Mouse (Mus musculus) lung, postnatal 10 days (tissue): ENCODE data around the gene Ccdc182.

Experiments used
- DNase-seq: peaks from one replicate; pipeline ENCODE4 v3.0.0; 2021

Gene Ccdc182

DNA sequence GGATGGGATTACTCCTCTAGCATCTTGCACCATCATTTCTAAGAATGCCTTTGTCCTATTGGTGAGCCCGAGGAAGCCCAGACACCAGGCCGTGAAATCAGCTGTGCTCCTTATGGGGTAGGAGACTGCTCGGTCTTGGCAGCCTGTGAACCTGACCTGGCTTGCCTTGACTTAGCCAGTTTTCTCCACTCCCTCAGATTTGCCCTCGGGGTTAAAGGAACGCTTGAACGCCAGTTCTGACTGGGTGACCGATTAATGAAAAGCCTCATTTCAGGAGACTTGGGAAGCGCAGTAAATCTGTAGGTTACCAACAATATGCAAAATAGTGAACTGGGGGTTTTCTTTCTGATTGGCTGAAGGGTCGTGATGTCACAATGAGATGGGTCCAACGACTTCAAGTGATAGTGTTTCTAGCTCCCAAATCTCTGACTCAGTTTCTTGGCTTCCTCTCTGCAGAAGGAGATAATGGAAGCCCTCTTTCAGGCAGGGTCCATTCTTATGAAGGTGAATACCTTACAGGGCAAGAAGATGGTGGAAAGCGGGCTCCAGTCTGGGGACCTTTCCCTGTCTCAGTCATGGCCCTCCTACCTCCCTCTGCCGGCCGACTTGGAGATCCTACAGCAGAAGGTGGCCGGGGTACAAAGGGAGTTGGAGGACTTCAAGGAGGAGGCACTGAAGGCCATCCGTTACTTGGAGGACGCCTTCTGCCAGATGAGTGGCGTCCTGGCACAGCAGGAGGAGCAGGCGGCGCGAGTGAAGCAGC lies at the start of gene Ccdc182:
Ccdc182 (plus strand) TSS at position 428 of the 763 bp plus-strand sequence.
- no peak for DNase-seq

DNA sequence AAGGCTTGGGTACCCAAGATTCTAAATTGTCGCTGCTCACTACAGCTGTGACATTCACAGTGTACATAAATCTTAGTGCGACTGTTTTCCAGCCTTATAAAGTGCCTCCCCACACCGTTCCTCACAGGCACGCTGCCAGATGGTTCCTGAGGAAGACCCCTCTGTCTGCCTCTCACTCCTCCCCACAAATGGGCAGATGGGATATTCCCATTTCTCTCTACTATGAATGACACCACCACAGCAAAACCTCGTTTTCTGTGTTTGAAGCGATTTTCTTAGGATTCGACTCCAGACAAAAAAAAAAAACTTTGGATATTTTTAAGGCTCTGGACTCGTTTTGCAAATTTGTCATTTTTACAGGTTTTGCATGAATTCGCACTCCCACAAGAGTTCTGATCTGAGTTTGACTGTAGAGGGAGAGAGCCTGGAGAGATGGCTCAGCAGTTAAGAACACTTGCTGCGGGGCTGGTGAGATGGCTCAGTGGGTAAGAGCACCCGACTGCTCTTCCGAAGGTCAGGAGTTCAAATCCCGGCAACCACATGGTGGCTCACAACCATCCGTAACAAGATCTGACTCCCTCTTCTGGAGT lies 48.2 kb upstream of the Ccdc182 start:
- no peak for DNase-seq

DNA sequence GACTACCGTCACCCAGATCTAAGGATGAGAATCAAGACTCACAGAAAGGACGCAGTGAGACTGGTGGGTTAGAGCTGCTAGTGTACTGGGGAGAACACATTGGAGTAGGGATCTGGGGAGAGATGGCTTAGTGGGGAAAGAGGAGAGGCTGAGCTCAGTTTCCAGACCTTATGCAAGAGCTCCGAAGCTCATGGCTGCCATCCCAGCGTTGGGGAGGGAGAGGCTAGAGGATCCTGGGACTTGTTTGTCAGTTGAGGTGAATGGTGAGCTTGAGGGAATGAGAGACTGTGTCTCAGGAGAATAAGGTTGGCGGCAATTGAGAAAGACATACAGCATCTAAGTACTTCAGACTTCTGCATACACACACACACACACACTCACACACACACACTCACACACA lies 45.2 kb upstream of the Ccdc182 start:
- DNase-seq: no peak

DNA sequence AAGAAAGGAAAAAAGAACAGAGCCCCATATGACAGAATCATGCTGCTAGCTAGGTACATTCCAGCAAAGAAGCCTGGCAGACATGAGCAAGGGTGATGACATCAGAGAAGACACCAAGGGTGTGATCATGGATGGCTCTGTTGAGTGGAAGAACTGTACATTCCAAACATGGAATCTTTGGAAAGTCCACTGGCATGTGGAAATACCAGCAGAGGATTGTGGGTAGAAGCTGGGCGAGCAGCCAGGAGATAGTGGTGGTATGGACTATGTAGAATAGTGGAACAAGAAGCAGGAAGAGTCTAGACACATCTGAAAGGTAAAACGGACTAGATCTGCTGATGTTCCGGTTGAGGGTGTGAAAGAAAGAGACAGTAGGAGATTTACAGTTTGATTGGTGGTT lies 43.3 kb upstream of the Ccdc182 start:
- DNase-seq: peak; percentile 18

DNA sequence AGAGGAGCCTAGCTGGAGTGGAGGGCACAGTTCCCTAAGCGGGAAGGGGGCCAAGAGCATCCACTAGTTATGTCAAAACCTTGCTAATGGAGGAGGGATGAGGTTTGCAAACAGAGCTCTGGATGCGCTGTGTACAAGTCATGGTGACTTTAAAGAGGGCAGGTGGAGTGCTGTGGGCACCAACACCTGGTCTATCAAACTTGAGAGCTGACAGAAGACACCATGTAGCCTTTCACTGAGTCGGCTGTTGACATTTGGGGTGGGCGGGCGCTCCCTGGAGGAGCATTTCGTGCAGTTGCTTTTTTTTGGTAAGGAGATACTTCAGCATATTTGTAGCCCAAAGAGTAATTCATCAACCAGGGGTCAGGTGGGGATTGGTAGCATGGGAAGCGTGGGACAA lies 42.6 kb upstream of the Ccdc182 start:
- DNase-seq: no peak

DNA sequence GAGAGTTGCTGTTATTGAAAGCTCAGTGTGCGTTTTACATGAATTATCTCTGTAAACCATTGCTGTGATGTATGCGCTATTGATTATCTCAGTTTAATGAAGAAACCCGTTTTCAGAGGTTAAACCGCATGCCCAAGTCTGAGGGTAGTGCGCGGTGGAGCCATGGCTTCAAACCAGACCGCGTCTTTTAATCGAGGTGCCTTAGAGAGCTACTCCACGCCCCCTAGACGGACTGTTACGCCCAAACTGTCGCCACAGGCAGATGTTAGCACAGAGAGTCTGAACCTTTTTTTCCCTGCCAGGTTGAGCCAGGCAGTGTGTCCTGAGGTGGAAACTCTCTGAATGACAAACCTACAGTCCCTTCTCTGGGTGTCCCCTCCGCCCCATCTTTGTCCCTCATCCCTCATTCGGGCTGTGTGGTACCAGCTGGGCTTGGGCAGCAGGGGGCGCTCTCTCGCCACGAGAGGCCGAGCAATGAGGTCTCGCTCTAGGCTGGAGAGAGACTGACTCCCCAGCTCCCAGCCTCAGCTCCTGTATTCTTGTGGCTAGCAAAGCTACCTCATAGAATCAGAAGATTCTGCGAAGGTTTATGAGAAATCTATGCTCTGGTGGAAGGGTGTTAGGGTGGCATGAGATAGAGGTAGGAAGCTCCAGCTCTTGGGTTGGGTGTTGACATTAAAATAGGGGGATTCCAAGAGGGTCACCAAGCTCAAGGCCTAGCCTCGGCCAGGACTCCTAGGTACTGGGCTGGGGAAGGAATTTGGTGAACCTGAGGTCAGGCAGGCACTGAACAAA lies 41.7 kb upstream of the Ccdc182 start:
- DNase-seq: peak; percentile 90

DNA sequence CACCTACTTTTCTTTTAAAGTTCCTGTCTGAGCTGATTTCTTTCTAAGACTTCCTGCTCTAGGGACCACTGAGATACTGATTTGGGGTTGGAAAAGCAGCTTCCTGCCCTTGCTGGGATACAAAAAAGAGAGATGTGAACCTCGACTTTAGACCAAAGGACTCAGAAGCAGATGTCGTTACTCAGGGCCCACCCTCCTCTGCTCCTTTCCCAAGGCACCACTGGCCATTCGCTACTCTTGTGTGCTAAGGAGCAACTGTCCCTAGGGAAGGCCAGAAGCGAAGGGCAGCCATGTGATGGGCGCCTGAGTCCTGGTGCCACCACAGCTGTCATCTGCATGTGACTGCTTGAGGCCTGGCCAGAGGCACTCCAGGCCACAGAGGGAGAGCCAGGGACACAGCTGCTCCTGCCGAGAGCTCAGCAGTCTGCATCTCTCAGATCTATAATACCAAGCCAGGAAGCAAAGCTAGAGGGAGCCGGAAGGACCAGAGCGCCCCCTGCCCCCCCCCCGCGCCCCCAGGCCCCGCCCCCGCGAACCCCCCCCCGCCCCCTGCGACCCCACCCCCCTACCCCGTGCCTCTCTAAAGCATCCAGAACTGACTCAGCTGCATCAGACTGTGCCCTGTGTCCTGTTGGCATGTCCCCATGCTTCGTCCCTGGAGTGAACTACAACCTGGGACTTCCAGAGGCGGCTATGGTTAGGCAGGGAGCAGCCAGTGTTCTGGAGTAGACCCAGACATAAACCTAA lies 40.9 kb upstream of the Ccdc182 start:
- DNase-seq: peak; percentile 28

DNA sequence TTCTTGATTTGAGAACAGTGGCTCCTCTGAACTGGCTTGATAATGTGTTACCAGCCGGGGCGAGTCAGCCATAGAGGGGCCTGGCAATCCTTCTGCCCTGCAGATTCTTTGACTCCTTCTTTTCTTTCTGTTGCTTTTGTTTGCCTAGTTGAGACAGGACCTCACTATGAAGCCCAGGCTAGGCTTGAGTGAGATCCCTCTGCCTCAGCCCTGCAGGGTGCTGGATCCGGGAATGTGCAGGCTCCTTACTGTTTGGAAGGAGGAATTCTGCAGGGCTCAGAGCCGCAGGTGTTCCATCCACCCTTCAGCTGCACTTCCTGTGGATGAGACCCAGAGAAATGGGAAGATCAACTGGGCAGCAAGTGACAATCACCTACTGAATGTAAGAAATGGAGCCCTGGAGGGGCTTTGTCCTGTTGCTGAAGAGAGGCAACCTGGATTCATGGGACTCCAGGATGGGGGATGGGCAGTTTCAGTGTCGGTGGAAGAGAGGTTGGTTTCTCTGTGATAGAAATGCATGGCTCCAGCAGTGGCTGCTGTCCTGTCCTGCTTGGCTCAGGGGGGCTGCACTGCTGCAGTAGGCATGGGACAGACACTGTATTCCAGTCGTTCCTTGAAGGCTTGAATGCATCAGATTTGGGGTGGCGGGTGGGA lies 40.2 kb upstream of the Ccdc182 start:
- DNase-seq: no peak

DNA sequence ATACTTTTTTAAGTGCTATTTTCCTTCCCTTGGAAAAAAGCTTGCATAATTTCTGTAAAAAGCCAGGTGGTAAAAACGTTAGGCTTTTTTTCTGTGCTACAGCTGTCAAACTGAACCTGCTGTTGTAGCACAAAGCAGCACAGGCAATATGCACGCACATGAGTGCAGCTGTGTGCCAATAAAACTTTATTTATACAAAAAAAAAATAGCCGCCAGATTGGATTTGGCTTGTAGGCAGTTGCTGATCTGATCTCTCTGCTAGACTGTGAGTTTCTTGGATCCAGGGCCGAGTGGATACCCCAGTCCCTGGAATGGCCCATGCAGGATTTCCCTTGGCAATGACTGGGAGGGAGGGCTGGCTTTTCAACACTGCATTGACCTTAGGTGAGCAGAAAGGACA lies 36.2 kb upstream of the Ccdc182 start:
- DNase-seq: no peak

DNA sequence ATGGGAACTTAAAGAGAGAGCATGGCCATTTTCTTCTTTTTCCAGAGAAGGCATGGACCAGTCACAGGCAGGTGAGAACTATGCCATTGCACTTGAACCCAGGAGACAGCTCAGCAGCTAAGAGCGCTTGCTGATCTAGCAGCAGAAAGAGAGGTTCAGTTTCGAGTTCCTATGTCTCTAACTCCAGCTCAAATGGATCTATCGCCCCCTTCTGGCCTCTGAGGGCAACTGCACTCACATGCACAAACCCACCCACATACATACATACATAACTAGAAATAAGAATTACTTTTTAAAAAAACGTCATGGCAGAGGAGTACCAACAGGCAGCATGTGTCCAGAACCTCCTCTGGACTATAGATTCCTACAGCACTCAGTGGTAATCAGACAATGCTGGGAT lies 35.6 kb upstream of the Ccdc182 start:
- DNase-seq: no peak

DNA sequence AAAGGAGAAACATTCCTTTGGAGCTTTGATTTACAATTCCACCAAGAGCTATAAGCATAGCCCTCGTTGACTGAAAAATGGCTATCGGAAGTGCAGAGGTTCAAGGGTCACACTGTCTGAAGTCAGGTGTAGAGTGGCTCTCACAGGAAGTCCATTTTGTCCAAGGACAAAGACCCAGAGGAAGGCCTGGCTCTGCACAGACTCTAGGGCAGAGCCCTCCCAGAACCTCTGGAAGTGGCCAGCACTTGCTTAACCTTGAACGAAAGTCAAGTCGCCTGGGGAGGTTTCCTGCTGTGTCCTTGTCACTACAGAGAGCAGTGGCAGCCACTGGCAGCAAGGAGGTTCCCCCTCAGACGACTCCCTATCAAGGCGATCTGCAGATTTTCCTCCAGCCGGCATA lies 33.4 kb upstream of the Ccdc182 start:
- DNase-seq: no peak

DNA sequence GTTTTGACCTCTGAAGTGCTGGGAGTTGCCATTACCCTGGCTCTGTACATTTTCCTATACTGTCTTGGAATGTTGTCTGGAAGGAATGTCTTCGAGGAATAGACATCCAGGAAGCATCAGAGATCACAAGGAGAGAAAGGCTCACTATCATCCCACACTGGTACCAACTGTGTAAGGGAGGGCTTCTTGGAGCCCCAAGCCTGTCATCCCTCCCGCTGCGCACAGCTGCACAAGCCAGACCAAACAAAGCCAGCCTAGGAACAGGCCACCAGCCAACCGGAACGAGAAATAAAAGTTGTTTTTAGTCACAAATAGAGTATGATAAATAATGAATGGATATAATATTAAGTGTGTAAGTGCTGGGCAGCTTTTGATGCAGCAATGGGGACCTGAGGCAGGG lies 29.0 kb upstream of the Ccdc182 start:
- DNase-seq: no peak

DNA sequence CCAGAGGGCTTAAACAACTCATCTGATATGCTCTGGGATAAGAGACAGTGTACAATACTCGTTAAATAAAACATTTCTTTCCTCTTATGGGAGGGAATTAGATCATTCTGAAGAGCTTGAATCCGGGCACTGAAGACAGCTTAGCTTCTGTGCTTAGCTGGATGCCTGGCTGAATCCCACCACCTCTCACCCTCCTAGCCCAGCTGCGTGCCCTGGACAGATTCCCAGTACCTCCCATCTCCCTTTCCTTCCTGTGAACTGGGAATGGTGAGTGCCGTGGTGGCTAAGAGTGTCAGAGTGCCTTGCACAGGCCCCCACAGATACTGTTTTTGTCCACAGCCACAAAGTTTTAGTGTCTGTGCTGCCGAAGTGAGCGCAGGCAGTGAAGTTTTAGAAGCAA lies 27.5 kb upstream of the Ccdc182 start:
- DNase-seq: peak; percentile 58

DNA sequence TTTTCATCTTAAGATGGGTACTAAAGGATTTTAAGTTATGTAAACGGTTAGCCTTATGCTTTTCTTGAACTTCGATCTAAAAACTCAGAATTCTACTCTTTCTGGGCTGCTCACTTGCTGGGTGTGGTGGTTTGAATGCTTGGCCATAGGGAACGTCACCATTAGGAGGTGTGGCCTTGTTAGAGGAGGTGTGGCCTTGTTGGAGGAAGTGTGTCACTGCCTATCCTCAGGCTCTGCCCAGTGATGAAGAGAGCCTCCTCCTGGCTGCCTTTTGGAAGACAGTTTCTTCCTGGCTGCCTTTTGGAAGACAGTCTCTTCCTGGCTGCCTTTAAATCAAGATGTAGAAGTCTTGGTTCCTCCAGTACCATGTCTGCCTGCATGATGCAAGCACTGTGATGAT lies 22.0 kb upstream of the Ccdc182 start:
- DNase-seq: peak; percentile 50

DNA sequence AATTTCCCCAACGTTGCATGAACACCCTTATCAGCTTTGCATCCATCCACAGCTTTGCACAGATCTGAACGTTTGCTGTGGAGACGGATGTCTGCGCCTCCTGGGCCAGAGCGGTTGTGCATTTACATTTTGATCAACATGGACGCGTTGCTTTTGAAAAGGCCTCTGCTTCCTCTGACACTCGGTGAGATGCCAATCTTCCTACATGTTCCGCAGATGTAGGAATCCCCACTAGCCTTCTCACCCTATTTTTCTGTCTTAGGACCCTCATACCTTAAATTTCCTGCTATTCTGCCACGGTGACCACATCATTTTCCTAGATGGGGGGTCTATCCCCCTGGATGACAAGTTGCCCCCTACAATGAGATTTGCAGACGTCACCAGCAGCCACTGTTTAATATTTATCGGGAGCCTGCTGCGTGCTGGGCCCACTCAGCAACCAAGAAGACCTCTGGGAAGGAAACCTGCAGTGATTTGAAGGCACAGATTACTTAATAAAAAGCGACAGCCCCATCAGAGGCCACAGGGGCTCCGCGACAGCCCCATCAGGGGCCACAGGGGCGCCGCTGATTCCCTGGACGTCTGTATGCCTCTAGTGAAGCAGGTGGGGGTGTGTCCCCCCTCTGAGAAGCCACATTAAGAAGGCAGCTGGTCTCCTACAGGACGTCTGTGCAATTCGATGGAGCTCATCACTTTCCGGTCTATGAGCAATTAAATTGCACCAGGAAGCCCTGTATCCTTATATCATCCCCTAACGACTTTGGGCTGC lies 19.6 kb upstream of the Ccdc182 start:
- no peak for DNase-seq

DNA sequence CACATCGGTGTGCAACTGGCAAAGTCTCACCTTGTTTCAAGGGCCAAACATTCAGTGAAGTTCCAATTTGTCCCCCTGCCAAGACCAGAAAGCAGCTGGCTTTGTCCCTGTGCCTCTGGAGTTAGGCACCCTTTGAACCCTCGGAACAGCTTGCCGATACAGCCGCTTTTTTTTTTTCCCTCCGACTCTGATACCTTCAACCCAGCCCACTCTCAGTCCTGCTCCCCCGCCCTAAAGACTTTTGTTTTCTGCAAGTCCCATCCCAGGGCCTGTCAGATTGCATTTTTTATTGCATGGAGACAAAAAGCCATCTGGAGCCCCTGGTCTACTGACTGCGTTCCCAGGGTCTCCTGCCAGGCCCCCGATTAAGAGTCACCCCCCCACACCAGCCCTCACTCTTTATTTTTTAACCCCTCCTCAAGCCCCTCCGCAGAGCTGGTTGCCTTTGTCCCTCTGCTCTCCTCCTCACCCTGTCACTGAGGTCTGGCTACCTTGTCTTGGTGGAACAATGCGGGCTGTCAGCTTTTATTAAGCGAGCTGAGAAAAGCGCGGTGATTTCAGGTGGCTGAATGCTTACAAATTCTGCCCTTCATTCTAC lies 18.9 kb upstream of the Ccdc182 start:
- DNase-seq: no peak

DNA sequence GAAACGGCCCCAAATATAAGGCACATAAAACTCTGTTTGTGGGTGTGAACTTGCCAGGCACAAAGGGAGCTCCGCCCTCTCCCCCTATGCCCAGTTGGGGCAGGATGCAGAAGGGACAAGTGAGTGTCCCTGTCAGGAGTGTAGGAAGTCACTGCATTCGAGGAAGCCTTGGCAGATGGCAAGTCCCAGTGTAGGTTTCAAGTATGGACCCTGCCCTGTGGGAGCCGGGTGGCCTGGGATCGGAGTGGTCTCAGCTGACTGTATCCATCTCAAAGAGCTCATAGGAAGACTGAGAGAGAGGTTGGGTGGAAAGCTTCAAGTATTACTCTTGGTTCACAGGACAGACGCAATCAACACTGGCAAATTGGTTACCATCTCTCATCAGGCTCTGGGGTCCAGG lies 17.9 kb upstream of the Ccdc182 start:
- no peak for DNase-seq

DNA sequence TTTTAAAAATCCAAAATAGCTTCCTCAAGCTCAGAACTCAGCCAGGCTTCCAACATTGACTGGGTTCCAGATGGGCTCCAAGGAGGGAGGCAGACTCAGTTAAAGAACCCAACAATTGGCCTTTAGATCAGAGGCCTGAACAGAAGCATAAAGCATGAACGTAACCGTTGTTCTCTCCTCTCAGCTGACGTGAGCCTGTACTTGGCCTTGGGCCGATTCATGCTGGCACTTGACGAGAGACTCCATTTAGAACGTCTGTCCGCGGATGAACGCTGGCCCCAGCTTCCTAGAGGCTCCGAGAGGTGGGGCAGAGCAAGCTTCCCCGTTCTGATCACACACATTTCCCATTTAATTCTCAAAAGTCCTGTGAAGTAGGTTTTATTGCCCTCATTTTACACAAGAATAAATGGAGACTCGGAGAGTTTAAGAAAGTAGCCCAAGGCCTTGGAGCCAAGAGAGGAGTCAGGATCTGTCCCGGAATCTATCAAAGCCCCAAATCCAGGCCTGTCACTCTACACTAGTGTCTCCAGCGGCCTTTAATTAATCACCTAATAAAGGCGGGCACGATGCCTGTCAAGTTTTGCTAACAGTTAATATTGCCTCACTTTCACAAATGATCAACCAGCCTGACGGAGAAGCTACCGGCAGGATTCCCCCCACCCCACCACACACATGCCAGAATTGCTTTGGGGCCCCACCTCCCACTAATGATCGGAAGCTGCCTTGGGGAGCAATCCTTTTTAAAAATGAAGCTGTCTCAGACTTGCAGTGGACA lies 17.1 kb upstream of the Ccdc182 start:
- peak; percentile 36 for DNase-seq

DNA sequence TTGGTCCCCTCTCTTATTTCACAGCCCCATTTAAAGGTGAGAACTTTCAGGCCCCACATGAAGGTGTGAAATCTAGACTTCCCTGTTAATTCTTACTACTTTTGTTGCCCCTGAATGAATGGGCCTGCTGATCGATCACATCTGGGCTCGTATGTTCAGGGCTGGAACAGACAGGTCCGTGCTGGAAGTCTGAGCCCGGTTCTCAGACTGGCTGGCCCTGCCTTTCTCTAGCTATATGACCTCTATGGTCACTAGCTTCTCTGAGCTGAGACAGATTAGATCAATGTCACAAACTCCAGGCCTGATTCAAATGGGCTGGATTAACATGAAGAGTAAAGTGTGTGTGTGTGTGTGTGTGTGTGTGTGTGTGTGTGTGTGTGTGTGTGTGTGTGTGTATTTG lies 14.9 kb upstream of the Ccdc182 start:
- DNase-seq: no peak

DNA sequence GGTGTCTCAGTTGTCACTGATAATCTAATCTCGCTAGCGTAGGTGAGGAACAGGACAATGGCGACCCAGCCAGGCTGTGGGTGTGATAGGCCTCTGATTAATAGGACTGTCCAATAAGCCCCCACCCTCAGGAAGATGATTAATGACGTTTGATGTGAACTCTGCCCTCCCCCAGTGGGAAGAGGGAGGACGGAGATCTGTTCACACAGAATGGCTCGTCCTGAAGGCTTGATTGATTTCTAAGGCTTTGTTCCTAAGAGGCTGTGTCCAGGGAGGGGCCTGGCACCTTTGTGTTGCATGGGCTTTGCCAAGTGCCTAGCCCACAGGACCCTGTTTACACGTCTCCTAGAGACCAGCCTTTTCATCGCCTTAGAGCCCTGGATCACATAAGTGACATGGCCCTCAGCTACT lies 13.4 kb upstream of the Ccdc182 start:
- DNase-seq: no peak
